Mouse (Mus musculus) 3T3-L1 (cell line): ENCODE measurements at regions not wholly inside any gene's neighbourhood (a gene's known extent, or its start where the extent isn't known, plus 50 kb on each side); places are given as distances from the start of the nearest gene placed in this dataset.
A peak's percentile ranks its signal among the peaks of the same experiment; 100 is the strongest.
"Not testable (repeated sequence)": the region's sequence is repeated elsewhere in the genome, so short reads cannot be mapped to it uniquely, and the experiment has no call there.

Source experiments
- DNase-seq: peaks from one replicate; pipeline ENCODE4 v3.0.0-alpha.2; 2015; ENCODE audit warnings: low read depth, low spot score

GRCm38 (mm10) chr14:19327321-19327720 lies 91.4 kb downstream of the Gm21738 start:
- DNase-seq = no peak

- no peak for DNase-seq
These were observed 107.1 kb downstream of the Gm21738 start for GRCm38 (mm10) chr14:19311614-19312013.

GRCm38 (mm10) chr14:19302859-19303258 lies 115.9 kb downstream of the Gm21738 start:
- DNase-seq = not testable (repeated sequence)

GRCm38 (mm10) chr14:19279096-19279495 lies 139.6 kb downstream of the Gm21738 start:
- DNase-seq = no peak

DNA sequence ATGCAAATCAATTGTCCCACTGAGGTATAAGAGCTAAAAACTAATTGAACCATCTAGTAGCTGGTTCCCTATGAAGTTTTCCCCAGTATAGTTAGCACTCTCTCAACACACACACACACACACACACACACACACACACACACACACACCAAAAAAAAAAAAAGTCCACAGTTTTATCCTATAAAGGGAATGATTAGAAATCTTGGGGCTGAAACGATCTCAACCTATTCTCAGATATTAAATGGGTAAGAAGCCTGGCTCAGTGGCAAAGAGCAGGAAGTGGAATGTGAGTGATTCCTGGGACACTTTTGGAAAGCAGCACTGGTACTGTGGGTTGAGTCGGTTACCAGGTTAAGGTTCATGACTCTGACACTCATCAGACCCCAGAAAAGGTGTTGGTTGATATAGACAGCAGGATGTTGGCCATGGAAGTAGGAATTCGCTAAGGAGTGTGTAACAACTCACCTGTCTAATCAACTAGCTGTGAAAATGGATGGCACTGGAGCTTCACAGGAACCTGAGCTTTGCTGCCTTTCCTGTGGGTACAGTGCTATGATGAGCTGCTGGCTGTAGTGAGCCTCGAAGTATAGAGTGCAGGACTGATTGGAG lies 140.8 kb downstream of the Gm21738 start:
- DNase-seq = peak; percentile 98
